Mouse (Mus musculus): ENCODE results near the gene Cacna1c. TPM values are rescaled to one million over a fixed set of nuclear protein-coding genes. Genes with fewer than 3 reads are reported as not detected.
A peak's percentile ranks its signal among the peaks of the same experiment; 100 is the strongest.

Cacna1c gene
- polyA plus RNA-seq, 1 experiment from 2014 or later = 4.7 TPM

GRCm38 (mm10) chr6:118796393-118796792 is 399.8 kb downstream of the Cacna1c start:
- ATAC-seq = peak; percentile 48
- H3K9ac ChIP-seq (ENCODE audit: low read depth, low read length) = no peak overlapping the region
- no peaks in the 10 kb centered on the region for H3K36me3 ChIP-seq (ENCODE audit: control insufficient read depth, insufficient read depth, low read length)
- H3K27me3 ChIP-seq (replicated peaks; ENCODE audit: control insufficient read depth, insufficient read depth, low read length) = no peaks in the 10 kb centered on the region
- H3K4me1 ChIP-seq (ENCODE audit: control insufficient read depth, insufficient read depth, low read depth, low read length) = peaks cover 12% of the 10 kb centered on the region
- H3K4me3 ChIP-seq (ENCODE audit: low read length) = no peak overlapping the region
- no peak overlapping the region for H3K4me2 ChIP-seq (ENCODE audit: low read length)
- WGBS = 77% methylated on average over 4 of the region's 4 CpGs
- no peaks in the 10 kb centered on the region for H3K9me3 ChIP-seq (ENCODE audit: control insufficient read depth, low read length)
- H3K27ac ChIP-seq (ENCODE audit: low read depth, low read length) = peak overlapping the region; percentile 54

GRCm38 (mm10) chr6:118795716-118796115 is 400.5 kb downstream of the Cacna1c start:
- H3K9ac ChIP-seq (ENCODE audit: low read depth, low read length) = no peak overlapping the region

GRCm38 (mm10) chr6:118791921-118792368 is 404.3 kb downstream of the Cacna1c start:
- WGBS = 33% methylated on average over 5 of the region's 5 CpGs
- Histone ChIP-seq H3K9me3 (ENCODE audit: control insufficient read depth, low read length) (no peaks in the 10 kb centered on the region), H3K36me3 (ENCODE audit: control insufficient read depth, insufficient read depth, low read length) (no peaks in the 10 kb centered on the region), H3K4me1 (ENCODE audit: control insufficient read depth, insufficient read depth, low read depth, low read length) (peaks cover 17% of the 10 kb centered on the region), H3K9ac (ENCODE audit: low read depth, low read length) (no peak overlapping the region), H3K27ac (ENCODE audit: low read depth, low read length) (peak overlapping the region; percentile 30), H3K27me3 (replicated peaks; ENCODE audit: control insufficient read depth, insufficient read depth, low read length) (no peaks in the 10 kb centered on the region), H3K4me2 (ENCODE audit: low read length) (peak overlapping the region; percentile 3; the same call in 1 of the 2 replicates), H3K4me3 (ENCODE audit: low read length) (no peak overlapping the region)
- peak; percentile 83 for ATAC-seq

More at GRCm38 (mm10) chr6:118795716-118796115, 400.5 kb downstream of the Cacna1c start:
- Histone ChIP-seq H3K4me1 (ENCODE audit: control insufficient read depth, insufficient read depth, low read depth, low read length) (peaks cover 15% of the 10 kb centered on the region), H3K27me3 (replicated peaks; ENCODE audit: control insufficient read depth, insufficient read depth, low read length) (no peaks in the 10 kb centered on the region), H3K4me2 (ENCODE audit: low read length) (no peak overlapping the region), H3K9me3 (ENCODE audit: control insufficient read depth, low read length) (no peaks in the 10 kb centered on the region), H3K27ac (ENCODE audit: low read depth, low read length) (peak overlapping the region; percentile 54; the same call in 1 of the 2 replicates), H3K4me3 (ENCODE audit: low read length) (no peak overlapping the region), H3K36me3 (ENCODE audit: control insufficient read depth, insufficient read depth, low read length) (no peaks in the 10 kb centered on the region)
- peak; percentile 34; the same call in 1 of the 2 replicates for ATAC-seq

- H3K9ac ChIP-seq (ENCODE audit: low read depth, low read length) = no peak overlapping the region
- no peak overlapping the region for H3K27ac ChIP-seq (ENCODE audit: low read depth, low read length)
- no peak overlapping the region for H3K4me2 ChIP-seq (ENCODE audit: low read length)
- H3K4me3 ChIP-seq (ENCODE audit: low read length) = no peak overlapping the region
- no peaks in the 10 kb centered on the region for H3K36me3 ChIP-seq (ENCODE audit: control insufficient read depth, insufficient read depth, low read length)
- H3K9me3 ChIP-seq (ENCODE audit: control insufficient read depth, low read length) = no peaks in the 10 kb centered on the region
- H3K27me3 ChIP-seq (replicated peaks; ENCODE audit: control insufficient read depth, insufficient read depth, low read length) = no peaks in the 10 kb centered on the region
- H3K4me1 ChIP-seq (ENCODE audit: control insufficient read depth, insufficient read depth, low read depth, low read length) = peaks cover 17% of the 10 kb centered on the region
- no peak for ATAC-seq
- WGBS = 88% methylated on average over 3 of the region's 3 CpGs
Measured at GRCm38 (mm10) chr6:118787933-118788332, 408.3 kb downstream of the Cacna1c start.

GRCm38 (mm10) chr6:118780280-118780679 is 415.9 kb downstream of the Cacna1c start:
- Histone ChIP-seq H3K4me1 (ENCODE audit: control insufficient read depth, insufficient read depth, low read depth, low read length) (no peaks in the 10 kb centered on the region), H3K9me3 (ENCODE audit: control insufficient read depth, low read length) (no peaks in the 10 kb centered on the region), H3K27ac (ENCODE audit: low read depth, low read length) (no peak overlapping the region), H3K27me3 (replicated peaks; ENCODE audit: control insufficient read depth, insufficient read depth, low read length) (no peaks in the 10 kb centered on the region), H3K4me2 (ENCODE audit: low read length) (no peak overlapping the region), H3K4me3 (ENCODE audit: low read length) (no peak overlapping the region), H3K9ac (ENCODE audit: low read depth, low read length) (no peak overlapping the region), H3K36me3 (ENCODE audit: control insufficient read depth, insufficient read depth, low read length) (peaks cover under 1% of the 10 kb centered on the region; the same call in 1 of the 2 replicates)
- 79% methylated on average over 7 of the region's 7 CpGs for WGBS
- no peak for ATAC-seq

GRCm38 (mm10) chr6:118779201-118779600 is 417.0 kb downstream of the Cacna1c start:
- Histone ChIP-seq H3K9me3 (ENCODE audit: control insufficient read depth, low read length) (no peaks in the 10 kb centered on the region; the same call in 1 of the 2 replicates), H3K4me3 (ENCODE audit: low read length) (no peak overlapping the region), H3K27ac (ENCODE audit: low read depth, low read length) (no peak overlapping the region), H3K4me1 (ENCODE audit: control insufficient read depth, insufficient read depth, low read depth, low read length) (no peaks in the 10 kb centered on the region), H3K36me3 (ENCODE audit: control insufficient read depth, insufficient read depth, low read length) (peaks cover 6% of the 10 kb centered on the region; the same call in 1 of the 2 replicates), H3K4me2 (ENCODE audit: low read length) (no peak overlapping the region), H3K27me3 (replicated peaks; ENCODE audit: control insufficient read depth, insufficient read depth, low read length) (no peaks in the 10 kb centered on the region), H3K9ac (ENCODE audit: low read depth, low read length) (no peak overlapping the region)
- WGBS = 88% methylated on average over 8 of the region's 8 CpGs
- ATAC-seq = no peak

- H3K4me3 ChIP-seq (ENCODE audit: low read length) = no peak overlapping the region
- no peak for ATAC-seq
- no peaks in the 10 kb centered on the region for H3K4me1 ChIP-seq (ENCODE audit: control insufficient read depth, insufficient read depth, low read depth, low read length)
- no peak overlapping the region for H3K27ac ChIP-seq (ENCODE audit: low read depth, low read length)
- H3K36me3 ChIP-seq (ENCODE audit: control insufficient read depth, insufficient read depth, low read length) = peaks cover 6% of the 10 kb centered on the region; the same call in 1 of the 2 replicates
- 73% methylated on average over 8 of the region's 8 CpGs for WGBS
- no peaks in the 10 kb centered on the region; the same call in 1 of the 2 replicates for H3K9me3 ChIP-seq (ENCODE audit: control insufficient read depth, low read length)
- H3K9ac ChIP-seq (ENCODE audit: low read depth, low read length) = no peak overlapping the region
- H3K27me3 ChIP-seq (replicated peaks; ENCODE audit: control insufficient read depth, insufficient read depth, low read length) = no peaks in the 10 kb centered on the region
- H3K4me2 ChIP-seq (ENCODE audit: low read length) = no peak overlapping the region
Measured at GRCm38 (mm10) chr6:118777457-118777856, 418.8 kb downstream of the Cacna1c start.

GRCm38 (mm10) chr6:118776459-118776858 is 419.8 kb downstream of the Cacna1c start:
- Histone ChIP-seq H3K27me3 (replicated peaks; ENCODE audit: control insufficient read depth, insufficient read depth, low read length) (no peaks in the 10 kb centered on the region), H3K9ac (ENCODE audit: low read depth, low read length) (no peak overlapping the region), H3K27ac (ENCODE audit: low read depth, low read length) (no peak overlapping the region), H3K4me1 (ENCODE audit: control insufficient read depth, insufficient read depth, low read depth, low read length) (no peaks in the 10 kb centered on the region), H3K9me3 (ENCODE audit: control insufficient read depth, low read length) (no peaks in the 10 kb centered on the region; the same call in 1 of the 2 replicates), H3K36me3 (ENCODE audit: control insufficient read depth, insufficient read depth, low read length) (peaks cover 6% of the 10 kb centered on the region; the same call in 1 of the 2 replicates), H3K4me3 (ENCODE audit: low read length) (no peak overlapping the region), H3K4me2 (ENCODE audit: low read length) (no peak overlapping the region)
- ATAC-seq = peak; percentile 53; the same call in 1 of the 2 replicates
- 78% methylated on average over 9 of the region's 9 CpGs for WGBS

GRCm38 (mm10) chr6:118772581-118772980 is 423.6 kb downstream of the Cacna1c start:
- no peak overlapping the region for H3K9ac ChIP-seq (ENCODE audit: low read depth, low read length)
- H3K27me3 ChIP-seq (replicated peaks; ENCODE audit: control insufficient read depth, insufficient read depth, low read length) = no peaks in the 10 kb centered on the region
- H3K9me3 ChIP-seq (ENCODE audit: control insufficient read depth, low read length) = no peaks in the 10 kb centered on the region; the same call in 1 of the 2 replicates
- no peak overlapping the region for H3K27ac ChIP-seq (ENCODE audit: low read depth, low read length)
- ATAC-seq = no peak
- H3K4me3 ChIP-seq (ENCODE audit: low read length) = no peak overlapping the region
- WGBS = 96% methylated on average over 6 of the region's 6 CpGs
- H3K4me1 ChIP-seq (ENCODE audit: control insufficient read depth, insufficient read depth, low read depth, low read length) = no peaks in the 10 kb centered on the region
- H3K4me2 ChIP-seq (ENCODE audit: low read length) = no peak overlapping the region
- peaks cover 6% of the 10 kb centered on the region; the same call in 1 of the 2 replicates for H3K36me3 ChIP-seq (ENCODE audit: control insufficient read depth, insufficient read depth, low read length)

Data from hindbrain, embryonic 16.5 days (tissue).